Mouse (Mus musculus) NIH3T3 (cell line): ENCODE measurements around the gene Defa25.
A peak's percentile ranks its signal among the peaks of the same experiment; 100 is the strongest.
"Not testable (repeated sequence)": the region's sequence is repeated elsewhere in the genome, so short reads cannot be mapped to it uniquely, and the experiment has no call there.

ENCODE experiments used
- DNase-seq: peaks from one replicate; pipeline ENCODE4 v3.0.0-alpha.2; 2012; ENCODE audit warnings: low read depth

The Defa25 gene

GRCm38 (mm10) chr8:21084142-21084541 lies at the start of gene Defa25:
TSS of gene Defa25 (plus strand) at chr8:21084442.
- not testable (repeated sequence) for DNase-seq

DNA sequence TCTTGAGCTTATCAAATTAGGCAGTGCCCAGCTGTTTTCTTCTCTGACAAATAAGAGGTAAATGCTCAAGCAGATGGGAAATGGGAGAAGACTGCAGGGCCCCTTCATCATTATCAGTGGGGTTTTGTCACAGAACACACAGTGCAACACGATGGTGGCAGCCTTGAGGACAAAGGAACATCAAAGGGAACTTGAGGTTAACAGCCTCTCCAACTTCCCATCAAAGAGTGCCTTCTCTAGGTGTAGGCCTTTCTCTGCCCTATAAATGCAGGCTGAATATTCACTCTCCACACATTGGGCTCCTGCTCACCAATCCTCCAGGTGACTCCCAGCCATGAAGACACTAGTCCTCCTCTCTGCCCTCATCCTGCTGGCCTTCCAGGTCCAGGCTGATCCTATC lies 29.5 kb upstream of the Defa25 start, which contains the start of gene Defa23:
TSS of gene Defa23 (plus strand) at position 301 of the 400 bp plus-strand sequence.
- not testable (repeated sequence) for DNase-seq

GRCm38 (mm10) chr8:21064738-21065137 lies 19.5 kb upstream of the Defa25 start, which contains the start of gene Defa35:
TSS of gene Defa35 (plus strand) at chr8:21065038.
- DNase-seq, result not testable (repeated sequence)

GRCm38 (mm10) chr8:21093106-21093505 lies 8.9 kb downstream of the Defa25 start:
- DNase-seq, result peak; percentile 62

GRCm38 (mm10) chr8:21095950-21096349 lies 11.7 kb downstream of the Defa25 start, which contains the start of gene Gm14851:
TSS of gene Gm14851 (minus strand) at chr8:21096050.
- DNase-seq, result not testable (repeated sequence)

DNA sequence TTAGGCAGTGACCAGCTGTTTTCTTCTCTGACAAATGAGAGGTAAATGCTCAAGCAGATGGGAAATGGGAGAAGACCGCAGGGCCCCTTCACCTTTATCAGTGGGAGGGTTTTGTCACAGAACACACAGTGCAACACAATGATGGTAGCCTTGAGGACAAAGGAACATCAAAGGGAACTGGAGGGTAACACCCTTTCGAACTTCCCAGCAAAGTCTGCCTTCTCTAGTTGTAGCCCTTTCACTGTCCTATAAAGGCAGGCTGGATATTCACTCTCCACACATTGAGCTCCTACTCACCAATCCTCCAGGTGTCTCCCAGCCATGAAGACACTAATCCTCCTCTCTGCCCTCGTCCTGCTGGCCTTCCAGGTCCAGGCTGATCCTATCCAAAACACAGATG lies 50.1 kb downstream of the Defa25 start, which contains the start of gene Defa30:
TSS of gene Defa30 (plus strand) at position 301 of the 400 bp plus-strand sequence.
- DNase-seq, result not testable (repeated sequence)
